Mouse (Mus musculus): ENCODE results near the gene Skap1. TPM values are rescaled to one million over a fixed set of nuclear protein-coding genes. Genes with fewer than 3 reads are reported as not detected.

Gene Skap1
- polyA plus RNA-seq (2014; fragmentation: Illumina TruSeq; extraction: RNeasy Lipid Tissue Mini Kit (QIAGEN cat#74804)) = 5.3 TPM

GRCm38 (mm10) chr11:96463986-96464715, at the start of gene Skap1:
Gene Skap1 (plus strand): TSS chr11:96464593.

GRCm38 (mm10) chr11:96776968-96777962, 312.9 kb downstream of the Skap1 start, which contains the start of gene Snx11:
Gene Snx11 (minus strand): TSS chr11:96777559.

GRCm38 (mm10) chr11:96788871-96789795, 324.7 kb downstream of the Skap1 start, which contains the start of gene Cbx1:
Gene Cbx1 (plus strand): TSS chr11:96789127.

Other genes starting within 250 kb of the Skap1 start
- gene Hoxb9, start 193.1 kb upstream of the Skap1 start, polyA plus RNA-seq (2014; fragmentation: Illumina TruSeq; extraction: RNeasy Lipid Tissue Mini Kit (QIAGEN cat#74804)) = 5.0 TPM
- 0.77 TPM for gene Hoxb8, start 182.7 kb upstream of the Skap1 start, polyA plus RNA-seq (2014; fragmentation: Illumina TruSeq; extraction: RNeasy Lipid Tissue Mini Kit (QIAGEN cat#74804))
- gene Hoxb7, start 178.0 kb upstream of the Skap1 start, polyA plus RNA-seq (2014; fragmentation: Illumina TruSeq; extraction: RNeasy Lipid Tissue Mini Kit (QIAGEN cat#74804)) = 13.3 TPM
- gene Hoxb6, start 172.1 kb upstream of the Skap1 start, polyA plus RNA-seq (2014; fragmentation: Illumina TruSeq; extraction: RNeasy Lipid Tissue Mini Kit (QIAGEN cat#74804)) = 1.7 TPM
- gene Hoxb5, start 161.3 kb upstream of the Skap1 start, polyA plus RNA-seq (2014; fragmentation: Illumina TruSeq; extraction: RNeasy Lipid Tissue Mini Kit (QIAGEN cat#74804)) = 1.2 TPM
- 3.1 TPM for gene Hoxb4, start 146.3 kb upstream of the Skap1 start, polyA plus RNA-seq (2014; fragmentation: Illumina TruSeq; extraction: RNeasy Lipid Tissue Mini Kit (QIAGEN cat#74804))
- gene Hoxb3, start 141.3 kb upstream of the Skap1 start, polyA plus RNA-seq (2014; fragmentation: Illumina TruSeq; extraction: RNeasy Lipid Tissue Mini Kit (QIAGEN cat#74804)) = 5.7 TPM
- gene Hoxb2, start 114.1 kb upstream of the Skap1 start, polyA plus RNA-seq (2014; fragmentation: Illumina TruSeq; extraction: RNeasy Lipid Tissue Mini Kit (QIAGEN cat#74804)) = 4.2 TPM
- gene Hoxb1, start 98.8 kb upstream of the Skap1 start, polyA plus RNA-seq (2014; fragmentation: Illumina TruSeq; extraction: RNeasy Lipid Tissue Mini Kit (QIAGEN cat#74804)) = not detected